Mouse (Mus musculus) spleen, adult 2 months (tissue): Measurements from ENCODE around the gene Pirb.

Experiments
- CTCF ChIP-seq: fragments of 200-500 bp; IDR thresholded peaks from 2 replicates; pipeline ENCODE4 v1.5.1; 2011; ENCODE audit warnings: mild to moderate bottlenecking, inconsistent platforms; ENCODE audit not compliant: insufficient read depth, insufficient read length, insufficient replicate concordance; ENCODE audit errors: extremely low read depth
- POLR2A ChIP-seq: fragments of 200-500 bp; IDR thresholded peaks from 2 replicates; pipeline ENCODE4 v1.6.1; 2011; ENCODE audit warnings: low read depth, low read length, inconsistent platforms

DNA sequence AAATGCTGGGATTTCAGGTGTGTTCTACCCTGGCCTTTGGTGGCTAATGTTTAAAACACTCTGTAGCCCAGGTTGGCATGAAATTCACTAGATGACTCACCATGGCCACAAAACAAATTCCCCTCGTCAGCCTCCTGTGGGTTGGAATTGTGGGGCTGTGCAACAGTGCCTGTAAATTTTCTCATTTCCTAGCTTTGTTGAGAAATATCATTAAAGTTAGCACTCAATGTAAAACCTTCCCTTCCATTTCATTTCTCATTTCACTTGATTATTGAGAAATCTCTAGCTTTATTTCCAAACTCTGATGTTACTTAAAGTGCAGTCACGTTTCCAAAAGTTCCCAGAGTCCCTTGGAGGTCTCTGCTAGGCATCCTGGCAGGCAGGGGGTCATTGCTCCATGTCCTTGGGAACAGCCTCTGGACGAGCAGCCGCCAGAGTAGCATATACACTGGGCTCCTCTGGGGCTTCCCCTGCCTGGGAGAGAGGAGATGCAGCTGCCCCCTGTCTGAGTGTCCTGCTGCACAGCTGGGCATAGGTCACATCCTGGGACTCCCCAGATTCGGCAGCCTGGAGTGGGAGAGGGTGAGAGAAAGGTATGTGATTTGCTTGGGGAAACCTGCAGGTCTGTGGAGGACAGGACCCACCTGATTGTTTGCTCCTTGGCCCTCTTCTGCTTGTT lies 7.8 kb downstream of the Pirb start:
- TF ChIP-seq POLR2A (no peak), CTCF (no peak)
